8 mouse cellular contexts compared by ENCODE assay signal in the genomic region with DNA sequence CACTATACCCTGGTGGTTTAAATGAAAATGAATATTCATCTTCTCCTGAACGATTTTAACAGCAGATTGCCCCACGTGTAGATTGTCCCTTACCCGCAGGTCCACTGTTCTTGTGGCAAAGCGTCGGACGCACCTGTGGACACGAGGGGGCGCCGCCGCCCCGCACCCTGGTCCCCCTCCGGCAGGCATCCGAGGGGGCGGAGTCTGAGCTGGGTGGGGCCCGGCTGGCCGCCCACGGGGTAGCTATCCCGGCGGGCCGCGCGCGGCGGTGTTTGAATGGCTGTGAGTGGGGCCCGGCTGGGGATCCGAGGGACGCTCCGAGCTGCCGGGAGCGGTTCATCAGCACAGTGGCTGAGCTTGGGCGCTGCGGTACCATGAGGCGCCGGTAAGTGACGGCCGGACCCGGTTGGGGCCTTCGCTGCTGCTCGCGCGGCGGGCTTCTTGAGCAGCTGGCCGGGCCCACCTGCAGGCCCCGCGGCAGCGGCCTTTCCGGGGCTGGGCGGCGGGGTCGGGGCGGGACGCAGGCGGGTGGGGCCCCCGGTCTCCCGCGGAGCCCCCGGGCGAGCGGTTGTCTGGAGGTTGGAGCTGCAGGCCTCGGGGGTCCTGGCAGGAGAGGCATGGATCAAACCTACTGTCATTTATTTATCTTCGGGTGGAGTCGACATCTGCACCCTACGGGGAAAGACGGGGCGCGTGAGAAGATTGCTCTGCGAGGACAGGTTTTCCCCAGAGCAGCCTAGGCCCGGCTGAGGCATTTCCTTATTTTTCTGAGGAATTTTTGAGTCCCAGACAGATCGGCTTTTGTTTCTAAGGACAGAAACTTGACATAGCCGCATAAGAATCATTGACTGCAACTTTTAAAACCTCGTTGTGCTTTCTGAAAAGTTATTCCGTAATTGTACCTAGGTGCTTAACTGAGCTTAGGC. TPM values are rescaled to one million over a fixed set of nuclear protein-coding genes. Genes with fewer than 3 reads are reported as not detected.
DNase-seq lines count a peak whose midpoint lies in the region; ATAC-seq and TF ChIP-seq lines count a peak whose summit lies in the region.

Katnbl1 (plus strand) TSS at position 239 of the 926 bp plus-strand sequence.

- peak; percentile 100 for TF ChIP-seq CTCF in Patski (IDR thresholded peaks at IDR 0.05)

- peak within 1 kb of the TSS; percentile 96 for H3K9ac ChIP-seq in hindbrain, embryonic 15.5 days

- POLR2A ChIA-PET in Patski (lab: Charles Lee), result interaction anchor here (1.1 to 1.5 kb wide), 3 partner anchors 71 to 114 kb away, joined by 3 read pairs; partner anchors contain the start of gene Slc12a6

- peak within 1 kb of the TSS; percentile 98 for H3K4me3 ChIP-seq in hindbrain, embryonic 15.5 days

- DNase-seq in Patski (ENCODE audit: low read depth, low spot score), result no peak
- peak; percentile 96 to 97 for DNase-seq in cerebellum, postnatal 14 days
- DNase-seq in frontal cortex, postnatal 25 days (ENCODE audit: low spot score in 2 of 2), result peak; percentile 67 to 80
- DNase-seq in left cerebral cortex, adult 11 months (ENCODE audit: low spot score), result peak; percentile 84
- DNase-seq in lung, postnatal 4 days, result peak; percentile 95 to 97
- DNase-seq in retina, postnatal 7 days (ENCODE audit: low read depth, low spot score), result peak; percentile 89
- DNase-seq in urinary bladder, adult 2 months (ENCODE audit: low spot score), result peak; percentile 91

- WGBS in hindbrain, embryonic 15.5 days, result under 1% methylated on average over 71 of the region's 72 CpGs

- H3K4me1 ChIP-seq in hindbrain, embryonic 15.5 days (replicated peaks), result peaks cover 20% of the 10 kb centered on the region

- CTCF ChIA-PET in Patski (lab: Charles Lee), result interaction anchor here (0.7 to 4.1 kb wide), 24 partner anchors 9 to 133 kb away, joined by 3 to 49 read pairs (median 4); partner anchors contain the start of genes Emc4, Emc7, Gm21985 and Slc12a6

- peak within 1 kb of the TSS; percentile 65 for H3K4me2 ChIP-seq in hindbrain, embryonic 15.5 days

- no peaks in the 10 kb centered on the region for H3K9me3 ChIP-seq in hindbrain, embryonic 15.5 days

- in situ Hi-C loops in Patski (cut with MboI; ENCODE audit: low pct_unique_long_range_greater_than_20kb), result loop anchor here (5.0 kb wide), 1 partner anchor 103 kb away; the partner anchor contains the start of gene Chrm5

- H3K27me3 ChIP-seq in Patski, result no peaks in the 10 kb centered on the region
- H3K27me3 ChIP-seq in hindbrain, embryonic 15.5 days, result peaks cover 7% of the 10 kb centered on the region; the same call in 1 of the 2 replicates

- ATAC-seq in Patski, result peak; percentile 98
- peak; percentile 99 for ATAC-seq in hindbrain, embryonic 15.5 days (ENCODE audit: low FRiP score, low read depth)

- H3K27ac ChIP-seq in hindbrain, embryonic 15.5 days (replicated peaks), result peak within 1 kb of the TSS; percentile 85

- no peaks in the 10 kb centered on the region for H3K36me3 ChIP-seq in hindbrain, embryonic 15.5 days

RNA-seq across cellular contexts. Expression of gene Katnbl1, which starts in this region (rescaled TPM):
- polyA plus RNA-seq in Patski (2021), result 17.4 TPM
- polyA plus RNA-seq in hindbrain, embryonic 15.5 days (2015; fragmentation: Nextera tagmentation; extraction: Ambion mirVana), result 29.8 and 30.6 TPM in 2 replicates
- 10.6 and 12.8 TPM in 2 replicates for polyA plus RNA-seq in urinary bladder, adult 2 months (2012; rRNA removed)
